In the genomic region with DNA sequence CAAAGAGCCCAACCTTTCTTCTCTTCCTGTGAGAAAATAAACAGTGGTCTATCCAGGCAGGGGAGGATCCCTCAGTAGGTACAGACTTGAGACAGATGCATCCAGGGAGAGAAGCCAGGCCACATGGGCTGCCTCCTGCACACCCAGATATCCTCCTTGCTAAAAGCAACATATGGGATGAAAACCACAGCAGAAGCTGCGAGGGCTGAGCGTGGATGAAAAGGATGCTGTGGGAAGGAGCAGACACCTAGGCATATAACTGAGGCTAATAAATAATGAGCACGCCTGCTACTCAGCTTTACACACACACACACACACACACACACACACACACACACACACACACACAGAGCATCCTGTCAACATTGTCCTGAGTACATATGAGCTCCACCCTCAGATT, we compare ENCODE assay signal across 12 mouse cellular contexts.
A peak's percentile ranks its signal among the peaks of the same experiment; 100 is the strongest.
DNase-seq lines count a peak whose midpoint lies in the region; ATAC-seq lines count a peak whose summit lies in the region.
"Had no signal": no experiment of that assay in that cellular context is flagged by ENCODE, and none has a peak within 500 bp of the region (broad histone marks: within the 10 kb centered on the region; RNA-seq: fewer than 3 reads in every experiment).

No protein-coding gene starts in this region.

- intact Hi-C loops in left cerebral cortex, postnatal 14 days (cut with DNase I): no loop called here

- no peak for ATAC-seq in megakaryocyte progenitor cell, adult 5-6 weeks (replicated peaks; ENCODE audit: poor library complexity)

- peak; percentile 89 for DNase-seq in right cerebral cortex, adult 18-20 months
- DNase-seq in right cerebral cortex, postnatal 4 days: no peak
- DNase-seq in layer of hippocampus, adult 18-20 months (ENCODE audit: low spot score in 2 of 2): peak; percentile 81 to 92
- DNase-seq in left cerebral cortex, postnatal 14 days (ENCODE audit: low spot score in 2 of 2): peak; percentile 58 to 69
- peak; percentile 90 for DNase-seq in telencephalon, adult 2 months (ENCODE audit: low read depth, low spot score)
- no peak for DNase-seq in urinary bladder, postnatal 36 days (ENCODE audit: low spot score in 2 of 2)
- DNase-seq in testis, postnatal 14 days (ENCODE audit: low spot score): no peak
- DNase-seq: gastrocnemius, postnatal 10 days; heart, postnatal 10 days; kidney, postnatal 4 days; lung, adult 18-20 months had no signal

Comparison
In these comparisons a context has a peak if more than half of its experiments do, and no peak if none do; other contexts are left out.
1. DNase-seq: peak in right cerebral cortex, adult 18-20 months (single experiment), layer of hippocampus, adult 18-20 months (2 of 2), left cerebral cortex, postnatal 14 days (2 of 2) and telencephalon, adult 2 months (single experiment); none in right cerebral cortex, postnatal 4 days (single experiment), urinary bladder, postnatal 36 days (0 of 2) and testis, postnatal 14 days (single experiment).